ENCODE assay signal across 8 mouse cellular contexts in the genomic region with DNA sequence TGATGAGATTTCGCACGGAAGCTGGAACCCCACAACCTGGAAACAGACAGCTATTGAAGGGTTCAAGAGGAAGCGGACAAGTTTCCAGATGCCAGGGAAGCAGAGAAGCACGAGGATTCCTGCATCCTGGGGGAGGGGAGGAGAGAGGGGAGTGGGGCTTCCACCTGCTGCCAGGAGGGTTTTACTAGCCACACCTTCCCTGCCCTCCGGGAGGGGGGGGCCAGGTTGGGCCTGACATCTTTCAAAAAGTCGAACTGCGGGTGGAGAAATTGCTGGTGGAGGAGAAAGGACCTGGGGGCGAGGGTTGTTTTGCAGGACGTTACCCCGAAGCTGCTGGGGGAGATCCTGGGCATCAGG. TPM values are rescaled to one million over a fixed set of nuclear protein-coding genes. Genes with fewer than 3 reads are reported as not detected.
DNase-seq lines count a peak whose midpoint lies in the region; ATAC-seq and TF ChIP-seq lines count a peak whose summit lies in the region.

No protein-coding gene starts in this region.

- H3K27me3 ChIP-seq in forebrain, embryonic 10.5 days (ENCODE audit: poor library complexity, severe bottlenecking): peaks cover 21% of the 10 kb centered on the region
- no peaks in the 10 kb centered on the region for H3K27me3 ChIP-seq in limb, embryonic 15.5 days

- H3K9ac ChIP-seq in limb, embryonic 15.5 days: peak overlapping the region; percentile 76

- peak overlapping the region; percentile 92 for H3K4me2 ChIP-seq in limb, embryonic 15.5 days

- H3K4me3 ChIP-seq in layer of hippocampus, adult 2 months: peak overlapping the region; percentile 71
- peak overlapping the region; percentile 92 for H3K4me3 ChIP-seq in bone marrow macrophage, adult 2 months (ENCODE audit: insufficient read depth, low read length)
- peak overlapping the region; percentile 82 for H3K4me3 ChIP-seq in forebrain, embryonic 10.5 days
- H3K4me3 ChIP-seq in limb, embryonic 15.5 days: peak overlapping the region; percentile 89

- no peak for DNase-seq in layer of hippocampus, adult 2 months (ENCODE audit: low spot score in 2 of 2)
- DNase-seq in layer of hippocampus, adult 11-12 months (ENCODE audit: low spot score): no peak
- no peak for DNase-seq in forebrain, embryonic 10.5 days (ENCODE audit: extremely low spot score, low spot score)
- peak; percentile 38 for DNase-seq in testis, postnatal 14 days (ENCODE audit: low spot score)
- no peak for DNase-seq in right cerebral cortex, postnatal 25 days

- TF ChIP-seq POLR2A in bone marrow macrophage, adult 2 months (IDR thresholded peaks at IDR 0.05; ENCODE audit: borderline replicate concordance, low read depth, low read length): no peak

- peaks cover 21% of the 10 kb centered on the region for H3K4me1 ChIP-seq in bone marrow macrophage, adult 2 months (ENCODE audit: control insufficient read depth, insufficient read depth, low read length)
- H3K4me1 ChIP-seq in forebrain, embryonic 10.5 days: peaks cover 31% of the 10 kb centered on the region
- H3K4me1 ChIP-seq in limb, embryonic 15.5 days: peaks cover 11% of the 10 kb centered on the region

- H3K36me3 ChIP-seq in forebrain, embryonic 10.5 days (replicated peaks): no peaks in the 10 kb centered on the region
- H3K36me3 ChIP-seq in limb, embryonic 15.5 days: no peaks in the 10 kb centered on the region

- WGBS in forebrain, embryonic 10.5 days: 6% methylated on average over 10 of the region's 10 CpGs
- WGBS in limb, embryonic 15.5 days: 6% methylated on average over 10 of the region's 10 CpGs

- TF ChIP-seq CTCF in layer of hippocampus, adult 2 months (conservative IDR thresholded peaks at IDR 0.05): no peak
- TF ChIP-seq CTCF in bone marrow macrophage, adult 2 months (IDR thresholded peaks at IDR 0.05; ENCODE audit: low read depth, low read length): no peak

- ATAC-seq in limb, embryonic 15.5 days (ENCODE audit: insufficient number of reproducible peaks, low FRiP score, low TSS enrichment, low read depth): no peak
- ATAC-seq in megakaryocyte progenitor cell, adult 5-6 weeks (replicated peaks; ENCODE audit: poor library complexity): no peak

- H3K27ac ChIP-seq in layer of hippocampus, adult 2 months: peak overlapping the region; percentile 87
- no peak overlapping the region; the same call in 1 of the 2 replicates for H3K27ac ChIP-seq in bone marrow macrophage, adult 2 months (ENCODE audit: insufficient read depth, low read depth, low read length)
- peak overlapping the region; percentile 89 for H3K27ac ChIP-seq in forebrain, embryonic 10.5 days
- H3K27ac ChIP-seq in limb, embryonic 15.5 days: no peak overlapping the region

- no peaks in the 10 kb centered on the region for H3K9me3 ChIP-seq in forebrain, embryonic 10.5 days
- no peaks in the 10 kb centered on the region for H3K9me3 ChIP-seq in limb, embryonic 15.5 days

RNA-seq across cellular contexts. Expression of a gene that starts 0.6 kb away (rescaled TPM):
- total RNA-seq in layer of hippocampus, adult 2 months (2021): 10 to 100 TPM; 20.3 to 23.4 TPM
- 16.7 and 24.3 TPM in 2 replicates for polyA plus RNA-seq in bone marrow macrophage, adult 2 months (2012; ENCODE audit: insufficient read depth, insufficient read length, missing spikeins)
- 10.4 and 10.7 TPM in 2 replicates for polyA plus RNA-seq in forebrain, embryonic 10.5 days (2016; fragmentation: Nextera tagmentation; extraction: Ambion mirVana)
- 16.6 and 16.8 TPM in 2 replicates for polyA plus RNA-seq in limb, embryonic 15.5 days (2015; fragmentation: Nextera tagmentation; extraction: Ambion mirVana)
- total RNA-seq in megakaryocyte progenitor cell, adult 5-6 weeks (2015): 3.6 and 5.6 TPM in 2 replicates
- 4.1 and 7.7 TPM in 2 replicates for total RNA-seq in megakaryocyte progenitor cell, adult 5-6 weeks (2017)

RNA-seq across cellular contexts. Expression of a gene that starts 35.0 kb away (rescaled TPM):
- under 1 TPM; 0.39 to 0.92 TPM for total RNA-seq in layer of hippocampus, adult 2 months (2021)
- not detected in 2 replicates for polyA plus RNA-seq in bone marrow macrophage, adult 2 months (2012; ENCODE audit: insufficient read depth, insufficient read length, missing spikeins)
- 0.40 and 0.52 TPM in 2 replicates for polyA plus RNA-seq in forebrain, embryonic 10.5 days (2016; fragmentation: Nextera tagmentation; extraction: Ambion mirVana)
- polyA plus RNA-seq in limb, embryonic 15.5 days (2015; fragmentation: Nextera tagmentation; extraction: Ambion mirVana): 11.0 and 11.7 TPM in 2 replicates
- 0.25 TPM in 1 of 2 replicates, not detected in the other for total RNA-seq in megakaryocyte progenitor cell, adult 5-6 weeks (2015)
- not detected in 2 replicates for total RNA-seq in megakaryocyte progenitor cell, adult 5-6 weeks (2017)

Comparison
In these comparisons a context has a peak if more than half of its experiments do, and no peak if none do; other contexts are left out.
1. H3K27ac ChIP-seq: peak in layer of hippocampus, adult 2 months (single experiment) and forebrain, embryonic 10.5 days (single experiment); none in bone marrow macrophage, adult 2 months (single experiment) and limb, embryonic 15.5 days (single experiment).
2. Peak in every context shown above with its lines, with median percentiles within 50 percentile points of each other: H3K4me3 ChIP-seq.